Mouse (Mus musculus) telencephalon, adult 2 months (tissue): Measurements from ENCODE around the gene Nrxn3.

Experiments used
- DNase-seq: peaks from one replicate; pipeline ENCODE4 v3.0.0-alpha.2; 2011; ENCODE audit warnings: low read depth, low spot score

Gene Nrxn3

DNA sequence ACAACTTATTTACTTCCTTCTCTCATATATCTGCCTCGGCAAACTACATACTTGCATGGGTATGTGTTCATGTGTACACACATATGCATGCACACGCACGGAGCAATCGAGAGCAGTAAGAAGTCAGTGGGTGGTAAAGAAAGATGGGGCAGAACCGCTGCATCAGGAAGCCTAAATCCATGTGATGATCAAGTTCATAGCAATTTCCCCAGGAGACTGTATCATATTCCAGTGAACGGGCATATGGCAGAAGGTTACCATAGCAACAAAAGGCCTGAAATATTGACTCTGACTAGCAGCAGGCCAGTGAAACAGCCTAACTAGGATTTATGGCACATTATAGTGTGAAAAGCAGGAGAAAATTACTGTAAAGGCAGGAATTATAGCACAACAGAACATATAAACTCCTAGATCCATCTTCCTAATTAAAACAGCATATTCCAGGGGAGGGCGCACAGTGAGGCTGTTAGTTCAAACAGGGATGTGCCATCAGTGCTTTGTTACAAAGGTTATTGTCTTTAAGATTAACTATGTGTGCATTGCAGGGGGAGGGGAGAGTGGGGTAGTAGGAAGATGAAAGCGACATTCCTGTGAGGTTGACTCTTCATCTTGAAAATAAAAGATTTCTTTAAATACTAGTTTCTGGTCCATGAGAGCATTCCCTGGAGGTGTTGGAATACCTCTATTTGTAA is 1195.6 kb downstream of the Nrxn3 start:
- DNase-seq = no peak

DNA sequence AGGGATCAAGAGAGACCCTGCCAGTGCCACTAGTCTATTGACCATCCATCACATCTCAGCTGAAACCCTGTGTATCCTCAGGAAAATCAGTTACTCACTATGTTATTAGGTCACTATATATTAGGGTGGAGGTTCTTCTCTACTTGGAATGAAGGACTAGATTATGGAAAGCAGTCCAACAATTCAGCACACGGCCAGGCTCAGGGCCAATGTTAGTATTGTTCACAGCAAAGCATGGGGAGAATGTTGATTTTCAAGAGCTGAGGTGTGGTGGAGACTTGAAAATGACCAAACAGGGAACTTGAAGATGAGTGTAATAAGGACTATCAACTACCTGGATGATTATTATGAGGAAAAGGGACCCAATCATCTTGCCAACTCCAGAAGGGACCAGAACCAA is 1209.7 kb downstream of the Nrxn3 start:
- DNase-seq = no peak

DNA sequence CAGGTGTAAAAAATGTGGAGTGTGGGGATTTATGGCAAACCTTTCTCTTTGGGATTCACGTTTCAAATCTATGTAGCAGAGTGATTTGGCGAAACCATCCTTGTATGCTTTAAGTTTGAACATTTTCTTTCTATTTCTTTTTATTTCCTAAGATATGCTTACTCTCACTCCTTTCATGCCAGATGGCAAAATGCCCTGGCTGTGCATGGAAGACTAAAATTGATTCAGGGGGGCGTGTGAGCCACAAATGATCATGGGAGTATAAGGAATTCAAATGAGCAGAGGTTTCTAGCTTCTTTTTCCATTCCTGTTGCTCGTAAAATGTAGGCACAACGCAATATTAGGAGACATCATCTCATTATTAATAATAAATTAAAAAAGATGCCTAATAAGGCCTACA is 1211.0 kb downstream of the Nrxn3 start:
- peak; percentile 52 for DNase-seq

DNA sequence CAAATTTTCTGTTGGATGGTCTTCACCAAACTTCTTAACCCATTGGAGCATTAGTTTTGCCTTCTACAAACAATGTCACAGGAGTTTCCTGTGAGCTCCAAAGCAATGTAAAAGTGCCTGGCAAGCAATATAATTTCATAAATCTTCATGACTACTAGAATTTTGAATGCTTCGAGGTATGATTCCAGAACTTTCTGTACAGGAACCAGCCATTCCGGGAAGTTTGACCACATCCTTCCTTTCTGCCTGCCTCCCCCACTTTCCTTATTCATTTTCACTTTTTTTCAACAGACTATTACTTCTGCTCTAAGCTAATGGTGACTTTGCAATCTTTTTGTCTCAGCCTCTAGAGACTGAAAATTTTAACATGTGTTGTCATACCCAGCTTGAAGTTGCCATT is 1218.1 kb downstream of the Nrxn3 start:
- DNase-seq = no peak

DNA sequence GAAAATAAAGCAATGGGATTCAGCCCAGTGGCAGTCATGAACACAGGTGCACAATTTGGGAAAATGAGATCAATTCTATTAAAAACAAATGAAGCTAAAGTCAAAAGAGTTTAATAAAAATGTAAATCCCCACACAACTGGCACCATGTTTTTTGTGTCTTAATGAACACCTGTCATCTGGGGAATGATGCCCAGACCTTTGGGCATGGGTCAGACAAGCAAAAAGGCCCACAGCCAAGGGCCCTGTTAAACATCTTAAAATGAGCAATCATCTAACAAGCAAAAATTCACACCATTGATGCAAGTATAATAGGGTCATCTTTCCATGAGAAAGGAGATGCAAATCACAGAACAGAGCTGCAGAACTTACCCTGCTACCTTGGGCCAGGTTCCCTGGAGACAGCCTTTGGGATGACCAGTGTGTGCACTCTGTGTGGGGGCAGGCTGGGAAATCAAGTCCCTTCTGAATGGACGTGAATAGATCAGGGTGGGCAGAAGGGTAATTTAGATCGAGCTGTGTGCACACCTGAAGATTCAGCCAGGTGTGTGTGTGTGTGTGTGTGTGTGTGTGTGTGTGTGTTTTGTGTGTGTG is 1223.3 kb downstream of the Nrxn3 start:
- no peak for DNase-seq

DNA sequence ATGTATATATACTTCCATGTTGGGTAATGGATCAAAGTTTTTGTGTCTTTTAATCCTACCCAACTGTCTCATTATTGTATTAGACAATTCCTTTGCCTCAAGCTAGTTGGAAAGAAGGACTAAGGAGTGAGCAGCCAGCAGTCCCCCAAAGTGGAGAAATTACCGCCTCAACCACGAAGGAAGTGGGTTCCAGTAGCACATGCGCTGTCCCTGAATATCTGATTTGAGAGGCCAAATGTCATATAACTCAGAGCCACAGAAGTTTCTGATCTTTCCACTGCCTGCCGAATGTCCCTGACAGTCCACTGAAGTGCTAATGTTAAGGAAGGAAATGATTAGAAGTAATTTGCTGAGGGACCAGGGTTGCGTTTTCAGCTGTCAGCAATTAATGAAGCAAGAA is 1223.8 kb downstream of the Nrxn3 start:
- no peak for DNase-seq

DNA sequence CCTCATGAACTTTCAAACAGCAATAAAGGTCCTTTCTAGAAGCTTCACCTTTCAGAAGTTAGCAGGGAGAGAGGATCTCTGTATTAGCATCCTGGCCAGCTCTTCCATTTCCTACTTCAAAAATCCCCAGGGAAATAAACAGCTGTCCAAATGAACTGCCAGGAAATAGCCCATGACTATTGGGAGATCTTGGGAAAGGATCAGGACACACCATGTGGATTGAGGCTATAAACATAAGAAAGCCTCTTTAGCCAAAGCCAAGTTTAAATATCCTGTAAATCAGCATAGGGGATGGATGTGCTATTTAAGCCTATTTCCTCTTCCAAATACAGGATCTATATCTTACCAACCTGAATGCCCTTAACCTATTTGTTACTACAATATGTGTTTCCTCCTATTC is 1230.6 kb downstream of the Nrxn3 start:
- DNase-seq = no peak

DNA sequence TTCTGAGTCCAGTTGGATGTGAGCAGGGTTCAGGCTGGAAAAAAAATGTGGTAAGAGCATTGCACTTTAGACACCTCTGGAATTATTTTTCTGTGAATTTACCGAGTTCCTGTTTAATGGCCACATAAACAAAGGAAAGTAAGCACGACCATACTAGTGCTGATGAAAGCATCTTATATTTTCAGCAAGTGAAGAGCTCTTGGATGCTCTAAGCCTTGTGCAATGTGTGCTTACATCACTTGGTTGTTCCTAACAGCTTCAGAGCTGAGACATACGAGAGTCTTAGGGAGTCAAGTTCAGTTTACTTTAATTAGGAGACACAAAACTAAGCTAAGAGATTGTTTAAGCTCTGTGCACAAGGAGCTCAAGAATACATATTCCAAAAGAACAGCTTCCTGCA is 1231.0 kb downstream of the Nrxn3 start:
- no peak for DNase-seq

DNA sequence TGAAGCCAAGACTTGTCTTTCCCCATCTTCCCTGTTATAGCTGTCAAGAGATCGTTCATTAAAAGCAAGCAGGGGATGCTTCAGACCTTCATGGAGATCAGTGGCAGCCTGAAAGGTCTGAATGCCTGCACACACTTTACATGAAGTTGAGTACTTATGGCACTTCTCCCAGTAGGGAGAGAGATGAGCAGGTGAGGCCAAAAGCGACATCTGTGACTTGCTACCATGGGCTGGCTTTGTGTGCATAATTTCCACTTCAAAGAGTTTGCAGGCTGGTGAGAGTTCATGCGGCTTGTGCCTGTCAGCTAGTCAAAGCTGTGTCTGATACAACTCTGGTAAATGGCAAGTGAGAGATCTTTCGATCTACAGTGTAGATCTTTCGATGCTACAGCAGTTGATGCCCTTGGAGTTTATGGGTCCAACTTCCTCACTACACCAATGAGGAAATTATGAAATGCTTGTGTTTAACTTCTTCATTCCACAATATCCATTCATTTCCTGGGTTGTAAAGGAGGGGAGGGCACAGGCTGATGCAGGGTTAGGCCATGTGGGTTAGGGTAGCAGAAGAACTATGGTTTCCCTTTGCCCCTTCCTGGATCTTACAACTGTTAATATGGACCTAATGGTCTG is 1231.9 kb downstream of the Nrxn3 start:
- DNase-seq = no peak

DNA sequence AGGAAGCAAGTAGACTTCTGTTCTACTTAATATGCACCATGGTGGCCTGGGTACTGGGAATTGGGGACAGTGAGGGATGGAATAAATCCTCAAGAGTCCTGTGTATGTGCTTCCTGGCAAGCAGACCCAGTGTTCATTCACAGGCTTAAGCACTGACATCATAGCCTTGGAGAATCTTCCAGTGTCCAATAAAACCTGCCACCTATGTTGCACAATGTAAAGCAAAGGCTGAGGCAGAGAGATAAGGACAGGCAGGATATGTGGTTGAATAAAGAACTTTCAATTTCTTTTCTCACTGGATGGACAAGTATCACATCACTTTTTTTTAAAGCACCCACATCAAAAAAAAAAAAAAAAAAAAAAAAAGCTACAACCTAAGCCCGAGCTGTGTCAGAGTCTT is 1240.4 kb downstream of the Nrxn3 start:
- DNase-seq = no peak

DNA sequence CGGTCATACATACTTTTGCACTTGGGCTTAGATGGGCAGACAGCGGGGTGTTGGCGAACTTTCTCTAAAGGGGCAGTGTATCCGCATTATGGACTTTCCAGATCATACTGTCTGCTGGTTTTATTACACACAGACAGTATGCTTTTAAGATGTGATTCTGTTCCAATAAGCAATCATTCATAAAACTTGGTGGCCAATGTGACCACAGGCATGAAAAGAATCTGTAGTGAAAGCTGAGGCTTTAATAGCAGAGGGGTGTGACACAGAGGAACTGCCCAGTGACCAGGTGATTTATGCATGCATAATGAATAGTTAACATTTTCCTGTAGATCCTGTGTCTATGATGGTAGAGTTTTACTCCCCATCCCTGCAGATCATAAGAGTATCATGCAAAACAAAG is 1254.0 kb downstream of the Nrxn3 start:
- DNase-seq = no peak

DNA sequence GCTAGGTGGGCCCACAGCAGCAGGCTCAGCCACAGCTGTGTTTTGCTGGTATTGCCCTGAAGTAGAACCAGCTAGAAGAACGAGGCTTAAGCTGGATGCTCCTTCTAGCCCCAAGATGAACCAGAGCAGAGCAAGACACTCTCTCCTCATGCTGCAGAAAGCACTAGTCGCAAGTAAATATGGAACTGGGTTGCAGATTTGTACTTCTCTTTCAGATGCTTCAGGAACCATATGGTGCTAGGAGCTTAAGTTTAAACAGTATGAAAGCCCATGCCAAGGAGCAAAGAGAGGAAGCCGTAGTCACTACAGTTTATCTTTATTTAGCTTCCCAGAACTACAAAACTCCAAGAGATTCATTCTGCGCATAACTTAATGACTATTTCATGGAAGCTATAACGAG is 1254.8 kb downstream of the Nrxn3 start:
- peak; percentile 68 for DNase-seq

DNA sequence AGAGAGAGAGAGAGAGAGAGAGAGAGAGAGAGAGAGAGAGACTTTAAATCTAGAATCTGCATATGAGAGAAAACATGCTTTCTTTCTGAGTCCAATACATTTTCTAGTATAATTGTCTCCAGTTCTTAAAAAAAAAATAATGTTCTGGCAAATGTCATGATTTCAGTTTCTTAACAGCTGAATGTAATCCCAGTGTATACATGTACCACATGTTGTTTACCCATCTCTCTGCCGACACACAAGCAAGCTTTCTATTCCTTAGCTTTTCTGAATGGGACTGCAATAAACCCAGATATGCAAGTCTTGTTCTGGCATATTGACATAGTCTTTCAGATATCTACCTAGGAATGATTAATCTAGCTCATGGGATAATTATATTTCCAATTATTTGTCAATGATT is 1256.5 kb downstream of the Nrxn3 start:
- no peak for DNase-seq

DNA sequence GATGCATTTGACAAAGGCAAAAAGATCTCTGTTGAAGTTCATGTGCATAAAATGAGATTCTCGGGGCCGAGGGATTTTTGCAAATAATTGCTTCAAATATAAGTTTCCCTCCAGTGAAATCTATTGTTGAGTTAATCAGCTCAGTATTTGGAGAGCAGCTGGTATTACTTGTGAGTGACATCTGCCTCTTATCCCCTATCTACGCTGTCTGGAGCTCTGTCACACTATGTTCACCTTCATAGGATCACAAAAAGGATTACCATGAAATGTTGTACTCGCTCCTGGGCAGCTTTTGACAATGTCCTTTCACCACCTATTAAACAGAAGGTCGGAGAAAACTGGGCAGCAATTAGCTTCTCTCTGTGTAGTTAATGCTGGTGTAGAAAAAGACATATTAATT is 1259.8 kb downstream of the Nrxn3 start:
- DNase-seq = no peak

DNA sequence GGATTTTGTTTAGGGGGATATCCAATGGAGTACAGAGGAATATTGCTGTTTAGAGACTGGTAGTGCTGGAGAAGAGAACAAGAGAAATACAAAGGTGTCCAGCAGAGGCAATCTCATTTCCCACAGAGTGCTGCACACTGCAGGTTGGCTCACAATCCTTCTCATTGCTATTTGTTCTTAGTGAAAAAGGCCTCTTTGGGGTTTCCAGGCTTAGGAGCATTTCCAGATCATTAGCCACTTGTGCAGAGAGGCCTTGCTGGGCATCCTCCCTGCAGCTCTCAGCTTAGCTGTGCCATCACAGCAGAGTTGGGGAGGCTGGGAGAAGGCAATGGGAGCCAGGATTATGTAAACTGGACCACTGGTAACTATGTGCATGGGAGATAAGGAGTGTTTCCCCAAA is 1260.7 kb downstream of the Nrxn3 start:
- no peak for DNase-seq

DNA sequence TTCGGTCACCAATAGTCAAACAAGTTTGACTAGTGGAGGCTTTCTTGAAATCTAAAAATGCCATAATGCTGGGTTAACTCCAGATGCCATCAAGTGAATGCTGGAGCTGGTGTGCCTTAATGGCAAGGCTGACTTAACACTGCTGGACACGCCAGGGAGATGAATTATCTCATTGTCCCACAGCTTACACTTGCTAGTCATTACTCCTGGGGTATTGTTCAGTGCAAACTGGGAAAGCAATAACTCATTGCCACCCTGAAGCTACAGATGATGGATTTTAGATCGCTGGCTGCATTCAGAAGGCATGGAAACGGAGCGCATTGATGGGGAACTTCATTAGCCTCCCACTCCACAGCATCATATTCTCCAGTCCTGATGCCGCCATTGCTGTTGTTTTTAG is 1263.5 kb downstream of the Nrxn3 start:
- DNase-seq = no peak

DNA sequence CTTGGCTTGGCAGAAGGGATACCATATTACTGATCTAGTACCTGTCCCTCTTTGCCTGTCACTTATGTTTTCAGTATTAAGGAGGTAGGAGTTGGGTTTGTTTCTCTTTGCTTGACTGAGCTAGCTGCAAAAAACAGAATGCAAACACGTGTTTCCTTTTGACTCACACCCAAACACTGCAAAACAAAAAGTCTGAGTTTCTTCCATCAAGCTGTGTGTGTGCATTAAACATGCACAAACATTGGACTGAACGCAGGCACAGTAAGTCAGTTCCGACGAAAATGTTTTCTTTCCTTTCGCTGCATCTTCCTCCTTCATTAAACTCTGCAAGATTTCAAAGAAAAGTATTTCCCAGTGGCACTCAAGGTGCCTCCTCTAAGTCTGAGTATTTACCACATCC is 1270.6 kb downstream of the Nrxn3 start:
- no peak for DNase-seq

DNA sequence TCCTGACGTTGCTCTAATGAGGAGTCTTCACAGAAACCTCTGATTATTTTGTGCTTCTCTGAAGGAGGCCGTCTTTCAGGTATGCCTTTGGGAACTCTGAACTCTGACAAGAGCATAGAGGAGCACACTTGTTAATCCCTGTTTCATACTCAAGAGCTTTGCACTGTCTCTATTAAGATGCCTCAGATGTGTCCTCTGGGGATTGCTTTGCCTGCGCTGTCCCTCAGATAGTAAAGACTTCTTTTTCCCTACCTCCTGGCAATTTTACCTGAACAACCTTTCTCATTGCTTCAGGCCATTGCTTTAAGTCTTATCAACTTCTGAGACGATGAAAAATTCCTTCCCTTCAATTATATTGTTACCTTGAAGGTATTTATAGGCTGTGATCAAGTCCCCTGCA is 1272.7 kb downstream of the Nrxn3 start:
- no peak for DNase-seq

DNA sequence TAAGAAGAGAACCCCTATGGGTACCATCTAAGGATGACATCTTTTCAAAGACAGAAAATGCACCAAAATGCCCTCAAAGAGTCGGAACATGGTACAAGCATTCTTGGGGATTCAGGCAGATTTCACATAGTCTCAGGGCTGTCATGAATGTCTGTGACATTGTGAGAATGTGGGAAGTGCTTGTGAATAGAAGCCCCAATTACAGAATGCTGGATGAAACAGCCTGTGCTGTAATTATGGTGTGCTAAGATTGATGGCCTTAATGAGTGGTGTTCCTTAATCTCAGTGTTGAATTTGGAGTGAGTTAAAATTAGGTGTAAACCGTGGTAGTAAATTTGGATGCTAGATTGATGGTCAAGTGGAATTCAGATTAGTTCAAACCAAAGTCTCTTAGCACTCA is 1287.6 kb downstream of the Nrxn3 start:
- no peak for DNase-seq

DNA sequence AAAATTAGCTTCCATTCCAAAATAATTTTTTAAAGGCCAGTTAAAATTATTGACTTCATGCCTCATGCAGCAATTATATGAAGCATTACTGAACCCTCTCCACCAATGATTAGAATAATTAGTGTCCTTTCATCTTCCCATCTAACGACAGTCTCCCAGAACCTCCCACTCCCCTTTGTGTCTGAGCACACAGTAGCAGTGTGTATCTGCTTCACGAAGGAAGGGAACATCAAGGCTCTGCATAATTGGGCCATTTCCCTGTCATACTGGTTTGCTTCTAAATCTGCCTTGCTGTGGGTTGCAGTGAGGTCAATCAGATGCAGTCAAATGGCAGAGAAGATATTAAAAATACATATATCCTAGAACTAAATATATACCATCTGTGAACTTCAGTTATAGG is 1291.3 kb downstream of the Nrxn3 start:
- DNase-seq = no peak

DNA sequence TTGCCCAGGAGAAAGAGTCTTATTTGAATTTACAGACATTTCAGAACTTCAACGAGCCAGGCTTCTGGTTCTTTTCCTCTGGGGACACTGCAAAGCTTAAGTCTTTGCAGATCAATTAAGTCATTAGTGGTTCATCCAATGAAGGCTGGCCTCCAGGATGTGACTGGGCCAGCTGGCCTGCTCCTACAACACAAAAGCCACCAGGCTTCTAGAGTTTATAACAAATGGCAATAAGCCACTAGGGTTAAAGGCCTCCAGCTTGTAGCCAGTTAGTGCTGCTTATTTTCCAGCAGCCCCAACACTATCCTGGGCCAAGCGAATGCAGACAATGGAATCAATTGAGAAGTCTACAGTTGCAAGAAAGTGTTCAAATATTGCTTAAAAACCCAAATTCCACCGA is 1304.3 kb downstream of the Nrxn3 start:
- no peak for DNase-seq

DNA sequence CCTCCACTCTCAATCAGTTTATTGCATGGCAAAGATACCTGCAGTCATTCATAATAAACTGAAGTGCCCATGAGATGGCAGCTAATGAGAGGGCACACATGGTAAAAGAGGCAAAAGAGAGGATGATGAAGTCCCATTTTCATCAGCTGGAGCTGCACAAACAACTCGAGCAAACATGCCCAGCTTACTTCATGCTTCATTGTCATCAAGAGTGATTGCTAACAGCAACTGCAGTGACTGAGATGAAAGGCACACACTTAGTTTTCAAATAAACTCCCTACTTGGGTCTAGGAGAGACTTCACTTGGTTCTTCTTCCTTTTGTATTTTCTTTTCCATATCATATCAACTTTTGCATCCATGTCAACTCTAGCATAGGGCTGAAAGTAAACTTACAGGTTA is 1318.4 kb downstream of the Nrxn3 start:
- DNase-seq = no peak

DNA sequence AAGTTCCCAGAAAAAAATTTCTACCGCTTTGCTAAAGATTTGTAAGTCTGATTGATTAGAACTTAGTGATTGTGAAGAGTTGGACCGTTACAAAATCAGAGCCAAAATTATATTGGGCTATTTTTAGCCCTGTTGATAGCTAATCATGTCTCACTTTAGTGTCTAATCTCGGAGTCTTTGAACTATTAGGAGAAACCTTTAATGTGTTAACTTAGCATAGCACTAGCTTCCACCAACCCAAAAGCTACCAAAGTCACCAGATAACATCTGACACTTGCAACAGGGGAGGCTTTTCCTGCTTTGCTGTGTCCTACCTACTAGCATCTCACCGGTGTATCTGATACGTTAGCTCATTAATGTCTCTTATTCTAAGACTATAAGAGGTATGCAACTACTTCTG is 1333.6 kb downstream of the Nrxn3 start:
- DNase-seq = no peak
